Mouse (Mus musculus): Measurements from ENCODE around the gene Pccb.

GRCm38 (mm10) chr9:100969461-100969860 is 65.2 kb downstream of the Pccb start:
- TF ChIP-seq EP300 (IDR thresholded peaks at IDR 0.05; ENCODE audit: insufficient read depth, low read depth, low read length) (no peak), POLR2A (IDR thresholded peaks at IDR 0.05; ENCODE audit: insufficient read depth, low read length) (no peak), CTCF (IDR thresholded peaks at IDR 0.05; ENCODE audit: low read depth, low read length) (no peak)

Data from ES-Bruce4 (cell line).